Mouse (Mus musculus) R1 (cell line): Measurements from ENCODE around the gene Sec31a.
A peak's percentile ranks its signal among the peaks of the same experiment; 100 is the strongest.
"Not testable (repeated sequence)": the region's sequence is repeated elsewhere in the genome, so short reads cannot be mapped to it uniquely, and the experiment has no call there.

ENCODE experiments used
- DNase-seq: peaks from one replicate; pipeline ENCODE4 v3.0.0-alpha.2; 2018; ENCODE audit warnings: low read depth, low spot score

The Sec31a gene

GRCm38 (mm10) chr5:100415761-100416590 is at the start of gene Sec31a:
Sec31a (minus strand) TSS chr5:100416234.
- peak; percentile 96 for DNase-seq

- no peak for DNase-seq
Measured at GRCm38 (mm10) chr5:100462374-100462773, 46.3 kb upstream of the Sec31a start.

GRCm38 (mm10) chr5:100461526-100461925 is 45.5 kb upstream of the Sec31a start:
- DNase-seq: no peak

GRCm38 (mm10) chr5:100459468-100459867 is 43.4 kb upstream of the Sec31a start:
- no peak for DNase-seq

- peak; percentile 58 for DNase-seq
Measured at GRCm38 (mm10) chr5:100451871-100452270, 35.8 kb upstream of the Sec31a start.

- no peak for DNase-seq
Measured at GRCm38 (mm10) chr5:100438796-100439195, 22.8 kb upstream of the Sec31a start.

- no peak for DNase-seq
Measured at GRCm38 (mm10) chr5:100437917-100438316, 21.9 kb upstream of the Sec31a start.

- DNase-seq: peak; percentile 70
Measured at GRCm38 (mm10) chr5:100437086-100437485, 21.1 kb upstream of the Sec31a start.

GRCm38 (mm10) chr5:100430966-100431365 is 14.9 kb upstream of the Sec31a start:
- no peak for DNase-seq

- DNase-seq: peak; percentile 58
Measured at GRCm38 (mm10) chr5:100430076-100430390, 14.0 kb upstream of the Sec31a start.

GRCm38 (mm10) chr5:100429344-100430075 is 13.5 kb upstream of the Sec31a start:
- DNase-seq: peak; percentile 99

GRCm38 (mm10) chr5:100428734-100429343 is 12.8 kb upstream of the Sec31a start:
- peak; percentile 84 for DNase-seq

GRCm38 (mm10) chr5:100428031-100428733 is 12.1 kb upstream of the Sec31a start:
- no peak for DNase-seq

- DNase-seq: no peak
Measured at GRCm38 (mm10) chr5:100427276-100427675, 11.2 kb upstream of the Sec31a start.

- DNase-seq: not testable (repeated sequence)
Measured at GRCm38 (mm10) chr5:100425823-100426222, 9.8 kb upstream of the Sec31a start.

- DNase-seq: no peak
Measured at GRCm38 (mm10) chr5:100424252-100424651, 8.2 kb upstream of the Sec31a start.

GRCm38 (mm10) chr5:100423626-100424025 is 7.6 kb upstream of the Sec31a start:
- DNase-seq: no peak

GRCm38 (mm10) chr5:100418861-100419260 is 2.8 kb upstream of the Sec31a start:
- no peak for DNase-seq

- DNase-seq: no peak
Measured at GRCm38 (mm10) chr5:100418077-100418476, 2.0 kb upstream of the Sec31a start.

GRCm38 (mm10) chr5:100414474-100415196 is 1.4 kb downstream of the Sec31a start:
- no peak for DNase-seq

GRCm38 (mm10) chr5:100412886-100413285 is 3.1 kb downstream of the Sec31a start:
- no peak for DNase-seq
